Mouse (Mus musculus) monocyte, adult 2 months (primary cell): ENCODE results near the gene Fam104a.

ENCODE experiments used
- DNase-seq, 2 experiments: peaks; one replicate each; pipeline ENCODE4 v3.0.0; 2022; ENCODE audit warnings: low spot score in 2 of 2, low read depth in 1 of 2

Gene Fam104a

DNA sequence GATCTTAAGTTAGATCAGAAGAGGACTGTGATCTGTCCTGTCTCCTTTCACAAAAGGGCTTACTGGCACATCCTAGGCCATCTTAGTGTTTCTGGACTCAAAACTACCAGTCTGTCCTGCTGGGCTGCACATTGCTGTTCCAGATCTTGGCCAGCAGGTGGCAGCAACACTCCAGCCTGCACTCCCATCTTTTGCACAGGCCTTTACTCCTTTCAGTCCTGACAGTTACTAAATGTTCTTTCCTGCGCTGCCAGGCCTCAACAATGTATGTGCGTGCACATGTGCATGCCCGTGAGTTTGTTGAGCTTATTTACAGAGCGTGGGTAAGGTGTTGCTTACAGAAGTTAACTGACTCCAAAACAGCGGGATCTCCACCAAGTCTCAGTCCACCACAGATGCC lies 19.8 kb upstream of the Fam104a start:
- DNase-seq = peak in 1 of 2 experiments; percentile 53

DNA sequence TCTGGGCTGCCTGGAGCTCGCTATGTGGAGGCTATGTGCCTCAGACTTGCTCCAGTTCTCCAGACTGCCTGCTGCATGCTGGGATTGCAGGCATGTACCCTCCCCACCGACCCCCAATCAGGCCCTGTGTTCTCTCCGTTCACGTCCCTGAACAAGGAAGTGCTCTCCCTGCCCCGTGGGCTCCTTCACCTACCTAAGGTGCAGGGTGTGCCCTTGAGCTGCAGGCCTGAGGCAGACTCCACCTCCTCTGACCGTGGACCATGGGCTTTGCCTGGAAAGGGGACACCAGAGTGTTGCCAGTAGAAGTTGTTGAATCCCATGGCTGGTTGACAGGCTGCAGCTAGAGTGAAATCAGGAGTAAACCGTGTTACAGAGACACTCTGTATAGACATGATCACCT lies 15.7 kb upstream of the Fam104a start:
- DNase-seq = no peak

DNA sequence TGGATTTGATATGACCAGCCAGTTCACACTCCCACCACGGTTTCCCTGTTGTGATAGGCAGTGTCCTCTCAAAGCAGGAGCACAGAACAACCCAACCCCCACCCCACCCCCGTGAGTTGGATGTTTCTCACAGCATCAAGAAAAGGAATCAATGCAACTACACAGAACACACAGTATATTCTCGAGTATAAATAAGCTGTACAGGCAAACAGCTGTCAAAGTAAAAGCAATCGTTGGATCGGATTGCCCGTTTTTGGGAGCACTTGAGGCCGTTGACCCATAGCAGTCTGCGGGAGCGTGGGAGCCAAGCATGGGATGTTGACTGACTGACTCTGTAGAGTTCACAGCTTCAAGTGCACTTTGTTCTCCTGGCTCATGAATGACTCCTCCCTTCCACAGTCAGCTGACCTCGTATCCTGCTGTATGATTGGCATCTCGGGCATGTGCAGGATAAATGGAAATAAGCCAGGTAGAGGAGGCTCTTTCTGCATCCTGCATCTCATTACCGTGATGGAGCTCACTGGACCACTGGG lies 14.1 kb upstream of the Fam104a start:
- no peak for DNase-seq

DNA sequence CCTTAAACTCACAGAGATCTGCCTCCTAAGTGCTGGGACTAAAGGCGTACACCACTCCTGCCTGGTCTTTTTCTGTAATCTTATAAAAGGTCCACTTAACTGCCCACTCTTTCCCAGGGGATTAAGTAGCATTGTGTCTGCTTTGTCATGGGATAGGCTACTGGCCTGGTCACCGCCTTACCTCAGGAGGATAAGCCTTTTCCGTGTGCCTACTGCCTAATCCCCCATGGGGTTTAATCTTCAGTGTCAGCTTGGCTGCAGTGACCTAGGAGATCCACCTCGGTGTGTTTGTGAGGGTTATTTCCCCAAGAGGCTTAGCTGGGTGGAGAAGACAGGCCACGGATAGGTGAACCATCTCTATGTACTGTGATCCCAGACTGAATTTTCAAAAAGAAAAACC lies 13.6 kb upstream of the Fam104a start:
- DNase-seq = no peak

DNA sequence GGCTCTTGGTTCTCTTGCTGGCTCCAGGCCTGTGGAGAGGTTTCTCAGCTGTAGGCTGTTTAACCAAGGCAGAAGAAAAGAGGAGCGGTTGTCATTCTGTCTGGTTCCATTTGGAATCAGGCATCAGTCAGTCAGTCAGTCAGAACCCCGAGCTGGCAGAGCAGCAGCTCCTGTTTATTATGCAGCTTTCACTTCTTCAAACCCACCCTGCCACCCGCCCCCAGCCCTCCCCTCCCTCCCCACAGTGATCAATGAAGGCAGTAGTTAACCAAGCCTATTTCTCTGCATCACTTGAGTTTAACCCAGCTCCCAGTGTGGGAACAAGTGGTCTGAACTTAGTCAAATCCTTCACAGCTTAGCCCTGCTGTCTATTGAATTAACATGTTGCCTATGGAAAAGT lies 7.9 kb upstream of the Fam104a start:
- DNase-seq = no peak

DNA sequence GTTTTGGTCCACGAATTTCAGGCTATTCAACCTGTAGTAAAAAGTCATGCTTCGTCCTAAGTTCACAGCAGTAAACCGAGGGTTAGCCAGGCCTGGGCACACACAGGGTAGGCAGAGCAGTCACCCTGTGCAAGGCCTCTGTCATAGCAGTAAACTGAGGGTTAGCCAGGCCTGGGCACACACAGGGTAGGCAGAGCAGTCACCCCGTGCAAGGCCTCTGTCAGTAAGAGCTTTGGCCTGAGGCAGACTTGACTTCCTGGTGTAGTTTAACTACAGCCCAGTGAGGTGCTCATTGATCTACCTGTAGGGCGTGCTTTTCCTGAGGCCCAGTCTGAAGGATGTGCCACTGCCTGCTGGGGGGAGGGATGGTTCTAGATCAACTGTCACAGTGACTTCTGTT lies 7.4 kb upstream of the Fam104a start:
- no peak for DNase-seq

DNA sequence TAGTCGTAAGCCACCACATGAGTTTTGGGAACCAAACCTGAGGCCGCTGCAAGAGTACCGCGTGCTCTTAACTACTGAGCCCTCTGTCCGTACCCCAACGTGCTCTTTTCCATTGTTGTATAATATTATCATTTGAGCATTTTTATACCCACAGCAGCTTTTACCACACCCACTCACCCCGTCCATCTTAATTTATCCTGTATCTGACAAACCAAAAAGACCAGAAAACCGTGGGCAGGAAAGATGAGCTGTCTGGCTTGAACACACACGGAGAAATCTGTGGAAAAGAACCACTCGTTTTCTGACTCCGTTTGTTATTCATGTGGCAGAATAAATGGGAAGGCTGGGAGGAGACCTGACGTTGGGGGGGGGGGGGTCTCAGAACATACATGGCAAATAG lies 6.6 kb upstream of the Fam104a start:
- no peak for DNase-seq

DNA sequence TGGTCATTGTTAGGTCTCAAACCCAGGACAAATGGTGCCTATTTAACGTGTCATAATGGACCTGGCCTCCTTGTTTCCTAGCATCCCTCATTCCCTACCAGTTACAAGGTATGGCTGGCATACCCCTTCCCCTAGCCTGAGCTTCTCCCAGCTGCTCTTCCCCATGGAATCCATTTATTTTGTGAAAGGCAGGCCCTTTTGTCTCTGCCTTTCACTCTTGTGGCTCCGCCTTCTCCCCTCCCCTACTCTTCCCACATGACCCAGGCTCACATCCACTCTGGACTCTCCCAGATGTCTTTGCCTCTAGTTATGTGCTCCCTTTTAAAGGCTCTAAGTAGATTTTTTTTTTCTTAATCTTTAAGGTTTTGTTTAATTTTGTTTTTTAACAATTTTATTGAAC lies 3.1 kb upstream of the Fam104a start:
- DNase-seq = no peak

DNA sequence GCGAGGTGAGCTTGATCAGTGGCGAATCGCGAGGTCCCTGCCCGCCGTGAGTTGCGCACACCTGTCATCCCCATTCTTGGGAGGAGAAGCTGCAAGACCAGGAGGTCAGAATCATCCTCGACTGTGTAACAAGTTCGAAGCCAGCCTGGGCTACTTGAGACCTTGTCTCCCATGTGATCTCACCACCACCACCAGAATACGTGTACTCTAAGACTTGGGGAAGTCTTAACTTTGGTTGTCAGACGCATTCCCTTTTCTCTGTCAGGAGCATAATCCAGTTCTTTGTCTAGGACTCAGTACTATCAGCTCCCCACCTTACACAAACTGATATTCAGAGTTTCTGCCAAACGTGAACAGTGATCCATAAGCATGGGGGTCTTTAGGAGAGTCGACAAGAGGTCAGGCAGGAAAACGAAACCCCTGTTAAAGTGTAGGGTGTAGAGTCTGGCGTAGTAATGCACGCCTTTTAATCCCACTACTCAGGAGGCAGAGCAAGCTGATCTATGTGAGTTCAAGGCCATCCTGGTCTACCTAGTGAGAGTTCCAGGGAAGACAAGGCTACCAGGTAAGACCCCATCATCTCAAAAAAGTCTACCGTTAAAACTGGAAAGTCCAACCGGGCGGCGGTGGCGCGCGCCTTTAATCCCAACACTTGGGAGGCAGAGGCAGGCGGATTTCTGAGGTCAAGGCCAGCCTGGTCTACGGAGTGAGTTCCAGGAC lies 912 bp upstream of the Fam104a start:
- no peak for DNase-seq

DNA sequence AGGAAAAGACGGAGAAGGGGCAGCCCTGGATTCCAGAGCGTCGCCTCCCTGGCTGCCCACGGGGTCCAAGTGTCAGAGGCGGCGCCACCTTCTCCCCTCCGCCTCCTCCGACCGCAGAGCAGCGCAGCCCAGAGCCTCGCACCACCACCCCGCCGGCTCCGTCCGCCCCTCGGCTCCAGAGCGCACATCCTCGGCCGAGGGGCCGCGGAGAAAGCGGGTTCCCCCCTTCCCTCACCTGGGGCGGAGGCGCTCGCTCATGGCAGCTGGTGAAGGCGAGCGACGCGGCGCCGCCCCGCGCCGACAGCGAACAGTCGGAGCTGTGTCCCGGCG lies 363 bp downstream of the Fam104a start:
- DNase-seq = peak in 1 of 2 experiments; percentile 8

DNA sequence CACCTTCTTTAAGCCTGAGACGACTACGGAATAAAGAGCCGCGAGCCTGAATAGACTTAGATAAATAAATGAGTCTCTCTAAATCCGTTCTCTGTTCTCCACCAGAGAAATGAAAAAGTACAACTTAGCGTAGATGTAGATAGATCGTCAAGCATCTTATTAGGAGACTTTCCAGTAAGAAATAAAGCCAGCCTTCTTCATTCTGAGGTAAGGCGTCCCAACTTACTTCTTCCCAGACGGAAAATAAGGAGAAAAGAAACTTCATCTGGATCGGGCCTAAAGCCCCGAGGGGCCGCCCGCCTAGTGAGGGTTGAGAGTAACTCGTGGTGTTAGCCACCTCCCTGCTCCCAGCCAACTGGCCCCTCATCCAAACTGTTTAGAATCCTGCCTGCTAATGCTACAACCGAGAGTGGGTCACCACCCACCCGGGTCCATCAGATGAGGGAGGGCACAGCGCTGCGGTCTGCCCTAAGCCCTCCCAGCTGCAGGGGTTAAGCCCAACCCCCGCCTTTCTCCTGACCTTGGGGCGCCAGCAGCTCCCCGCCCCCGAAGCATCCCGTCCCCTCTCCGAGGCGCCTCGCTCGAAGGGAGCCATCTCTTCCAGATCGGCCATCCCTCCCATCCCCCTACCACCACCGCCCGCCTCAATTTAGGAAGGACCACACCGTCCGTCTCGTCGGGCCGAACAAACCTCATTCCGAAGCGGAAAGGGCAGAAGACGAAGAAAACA lies 893 bp downstream of the Fam104a start:
- no peak for DNase-seq

DNA sequence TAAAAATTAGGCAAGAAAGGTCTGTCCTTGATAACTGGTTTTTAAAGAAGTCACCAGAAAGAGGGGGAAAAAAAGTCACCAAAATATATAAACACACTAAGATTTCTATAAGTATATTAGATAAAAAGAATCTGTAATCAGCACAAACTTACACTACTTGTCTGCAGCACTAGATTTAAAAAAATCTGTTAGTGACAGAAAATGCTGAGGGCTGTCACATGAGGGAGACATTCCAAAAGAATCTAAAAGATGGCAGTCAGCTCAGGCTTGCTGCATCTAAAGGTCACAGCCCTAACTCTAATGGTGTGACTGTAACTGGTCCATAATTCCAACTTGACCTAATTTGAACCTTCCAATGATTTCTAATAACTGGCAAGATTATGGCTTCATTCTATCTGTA lies 2.0 kb downstream of the Fam104a start:
- DNase-seq = no peak

DNA sequence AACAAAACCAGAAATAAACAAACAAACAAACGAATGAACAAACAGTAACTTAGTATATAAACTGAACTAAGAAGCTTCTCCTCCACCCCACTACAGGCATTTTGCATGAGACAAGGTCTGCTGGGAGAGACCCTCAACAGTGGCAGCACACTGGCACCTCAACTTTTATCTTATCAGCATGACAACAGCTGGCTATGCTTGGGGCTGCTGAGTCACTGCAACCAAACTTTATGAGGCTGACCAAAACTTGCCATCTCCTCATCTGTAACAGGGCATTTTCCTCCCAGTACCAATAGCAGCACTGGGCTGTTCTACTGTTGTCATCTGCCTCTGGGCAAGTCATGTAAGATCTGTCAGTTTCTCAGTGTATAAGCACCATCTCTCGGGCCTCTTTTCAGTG lies 3.0 kb downstream of the Fam104a start:
- no peak for DNase-seq

DNA sequence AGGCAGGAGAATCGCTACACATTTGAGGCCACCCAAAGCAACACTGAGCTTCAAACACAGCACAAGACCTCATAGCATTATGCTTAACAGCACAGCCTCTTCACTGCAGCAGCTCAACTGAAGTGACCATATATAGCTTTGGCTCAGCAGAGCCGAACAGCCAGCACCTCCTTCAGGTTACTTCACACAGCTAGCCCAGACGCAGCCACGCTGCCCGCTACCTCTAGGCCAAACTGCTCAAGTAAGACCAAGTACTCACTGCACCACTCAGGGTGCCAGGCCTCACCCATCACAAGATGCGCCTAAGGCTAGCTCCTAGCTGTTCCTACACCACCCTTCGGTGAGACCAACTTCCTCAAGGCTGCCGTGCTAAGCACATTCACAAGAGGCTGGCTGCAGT lies 5.6 kb downstream of the Fam104a start:
- DNase-seq = no peak

DNA sequence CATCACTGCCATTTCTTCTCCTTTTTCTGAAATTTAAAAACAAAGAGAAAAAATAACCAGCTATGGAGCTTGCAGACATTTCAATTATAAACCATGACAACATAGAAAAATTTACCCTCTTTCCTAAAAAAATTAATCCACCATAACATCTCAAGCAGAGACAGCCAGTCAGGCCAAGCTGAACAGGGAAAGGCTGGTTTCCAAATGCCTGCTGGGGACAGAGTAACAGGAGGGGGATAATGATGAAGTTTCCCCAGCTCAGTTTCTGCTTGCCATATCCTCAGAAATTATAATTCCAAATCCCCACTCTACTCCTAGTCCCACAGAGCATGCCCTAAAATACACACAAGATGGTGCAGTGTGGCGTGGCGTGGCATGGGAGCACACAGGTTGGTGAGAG lies 6.6 kb downstream of the Fam104a start:
- DNase-seq = no peak

DNA sequence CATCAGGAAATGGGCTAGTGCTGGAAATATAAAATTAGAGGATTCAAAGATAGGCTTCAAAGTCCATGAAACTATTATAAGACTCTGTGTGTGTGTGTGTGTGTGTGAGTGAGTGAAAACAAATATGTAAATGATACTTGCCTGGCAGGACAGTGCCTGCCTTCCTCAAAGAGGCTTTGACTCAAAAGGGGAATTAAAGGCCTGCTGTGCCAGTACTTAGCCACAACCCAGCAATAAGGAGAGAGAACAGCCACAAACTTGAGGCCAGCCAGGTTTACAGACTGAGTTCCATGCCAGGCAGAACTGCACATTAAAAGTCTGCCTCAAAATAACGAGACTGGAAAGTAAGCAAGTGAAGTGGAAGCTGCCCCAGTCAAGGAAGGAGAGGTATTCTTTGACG lies 7.1 kb downstream of the Fam104a start:
- no peak for DNase-seq

DNA sequence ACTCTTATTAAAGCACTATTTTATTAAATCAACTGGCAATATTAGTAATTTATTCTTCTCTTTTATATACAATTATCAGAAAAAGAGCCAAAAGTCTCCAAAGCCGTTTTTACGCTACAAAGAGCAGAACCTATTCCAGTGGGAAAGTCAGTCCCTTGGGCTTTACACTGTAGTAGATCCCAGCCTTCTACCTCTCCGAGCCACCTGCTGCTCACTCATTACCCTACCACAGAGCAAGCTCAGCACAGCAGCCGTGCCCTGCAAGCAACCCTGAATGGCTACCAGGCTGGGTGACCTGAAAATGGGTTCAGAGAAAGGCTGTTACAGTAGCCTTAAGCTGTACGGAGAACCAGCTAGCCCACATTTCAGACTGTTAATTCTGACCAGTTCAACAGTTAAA lies 9.4 kb downstream of the Fam104a start:
- no peak for DNase-seq

DNA sequence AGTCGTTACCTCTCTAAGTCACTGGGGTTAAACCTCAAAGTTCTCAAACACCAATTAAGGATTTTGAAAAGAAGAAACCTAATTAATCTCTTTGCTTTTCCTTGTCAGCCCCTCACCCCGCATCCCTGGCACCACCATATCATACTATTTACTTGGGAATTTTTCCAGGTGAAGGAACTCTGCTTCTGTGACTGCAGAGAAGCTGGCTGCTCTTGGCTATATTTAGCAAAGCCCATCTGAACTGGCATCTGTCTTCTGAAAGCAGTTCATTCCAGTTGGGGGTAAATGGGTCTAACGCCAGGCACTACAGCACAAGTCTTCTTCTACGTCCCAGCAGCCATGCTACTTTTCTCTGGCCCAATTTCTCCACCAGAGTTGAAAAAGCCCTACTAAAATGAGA lies 10.3 kb downstream of the Fam104a start:
- DNase-seq = no peak

DNA sequence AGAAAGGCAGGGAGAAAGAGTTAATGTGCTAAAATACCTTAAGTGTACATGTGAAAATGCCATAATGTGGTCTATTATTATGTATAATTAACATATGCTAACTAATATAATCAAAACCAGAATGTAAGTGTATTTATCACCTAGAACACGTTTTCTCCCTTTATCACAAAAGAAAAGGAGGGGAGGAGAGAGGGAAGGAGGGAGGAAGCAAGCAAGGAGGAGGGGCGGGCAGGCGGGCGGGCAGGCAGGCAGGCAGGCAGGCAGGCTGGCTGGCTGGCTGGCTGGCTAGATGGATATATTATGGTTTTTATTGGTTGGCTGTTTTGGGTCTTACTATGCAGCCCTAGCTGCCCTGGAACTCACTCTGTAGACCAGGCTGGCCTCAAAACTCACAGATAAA lies 14.2 kb downstream of the Fam104a start:
- DNase-seq = no peak

DNA sequence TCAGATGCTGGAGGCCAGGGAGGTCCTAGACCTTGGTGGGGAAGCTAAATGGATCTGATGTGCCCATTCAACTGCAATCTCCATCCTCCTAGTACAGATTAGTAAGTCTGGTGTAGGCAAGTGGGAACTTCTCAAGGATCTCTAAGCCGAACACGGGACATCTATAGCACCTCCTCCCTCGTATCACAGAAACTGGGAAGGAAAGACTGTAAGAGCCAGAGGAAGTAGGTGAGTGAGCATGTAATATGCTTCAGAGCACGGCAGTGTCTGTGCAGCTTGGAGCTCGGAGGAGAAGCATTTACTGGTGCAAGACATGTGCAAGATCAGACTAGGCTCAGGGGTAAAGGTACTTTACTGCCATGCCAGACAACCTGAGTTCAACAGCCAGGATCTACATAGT lies 15.1 kb downstream of the Fam104a start:
- DNase-seq = no peak

DNA sequence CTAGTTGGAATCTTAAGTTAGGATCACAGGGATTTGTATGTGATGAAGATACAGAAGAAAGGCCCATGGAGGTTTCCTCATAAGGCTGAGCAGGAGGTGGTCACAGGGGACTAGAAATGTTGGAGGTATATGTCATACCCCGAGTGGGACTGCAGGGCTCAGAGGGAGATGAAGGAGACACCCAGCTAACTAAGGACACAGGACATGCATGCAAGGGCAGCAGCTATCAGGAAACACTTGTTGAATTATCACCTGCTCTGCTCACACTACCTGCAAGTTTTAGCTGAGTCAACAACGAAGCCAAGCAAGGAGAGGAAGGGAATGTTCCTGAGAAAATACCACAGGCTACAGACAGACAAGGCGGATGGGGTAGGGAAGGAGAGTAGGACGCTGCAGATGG lies 16.3 kb downstream of the Fam104a start:
- no peak for DNase-seq

DNA sequence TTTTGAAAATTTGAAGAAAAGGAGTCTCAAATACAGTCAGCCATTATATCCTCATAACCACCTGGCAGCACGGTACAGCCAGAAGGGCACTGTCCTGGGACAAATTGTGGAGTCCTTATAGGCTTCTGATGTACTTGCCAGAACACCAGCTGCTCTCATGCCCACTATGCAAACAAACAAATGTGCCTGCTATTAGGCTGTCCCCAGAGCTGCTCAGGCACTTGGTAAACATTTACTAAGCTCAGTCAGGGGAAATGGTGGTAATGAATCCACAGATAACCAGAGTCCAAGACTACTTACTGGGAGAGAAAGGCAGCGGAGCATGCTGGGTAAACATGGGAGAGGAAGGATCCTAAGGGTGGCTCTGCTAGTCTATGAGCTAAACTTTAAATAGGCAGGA lies 16.8 kb downstream of the Fam104a start:
- no peak for DNase-seq

DNA sequence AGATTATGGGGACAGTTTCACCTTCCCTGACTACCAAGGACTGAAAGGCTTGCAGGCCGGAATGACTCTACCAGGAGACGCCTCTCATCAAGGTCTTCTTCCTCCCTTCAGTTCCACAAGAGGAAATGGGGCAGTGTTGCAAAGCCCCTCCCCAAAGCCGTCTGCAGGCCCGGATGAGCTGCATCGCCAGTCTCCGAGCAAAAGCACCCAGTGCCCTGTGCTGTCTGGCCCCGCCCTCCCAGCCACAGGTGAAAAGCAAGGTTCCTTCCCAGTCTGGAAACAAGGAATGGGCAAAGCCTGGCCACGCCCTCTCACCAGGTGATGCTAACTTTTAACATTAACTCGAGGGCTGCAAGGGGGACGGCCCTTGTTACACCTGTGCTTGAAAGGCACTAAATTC lies 17.3 kb downstream of the Fam104a start:
- no peak for DNase-seq
